Mouse (Mus musculus) CH12.LX (cell line): ENCODE data around the gene Mrpl48. TPM values are rescaled to one million over a fixed set of nuclear protein-coding genes. Genes with fewer than 3 reads are reported as not detected.

ENCODE experiments used
- DNase-seq: peaks from one replicate; pipeline ENCODE4 v3.0.0-alpha.2; 2013; ENCODE audit errors: extremely low read depth
- H3K27ac ChIP-seq: 2 replicates; pipeline ENCODE4 v1.5.1; 2012; ENCODE audit warnings: low read depth, mild to moderate bottlenecking, control low read depth, moderate library complexity; ENCODE audit not compliant: insufficient read depth
- H3K27me3 ChIP-seq: replicated peaks from 2 replicates; pipeline ENCODE3; 2012; ENCODE audit warnings: inconsistent platforms
- H3K36me3 ChIP-seq, 2 experiments: replicated peaks in 1 of 2; 2 replicates each; pipeline versions ENCODE3 to v1.6.1; 2012; ENCODE audit warnings: inconsistent platforms in 1 of 2, low read length in 1 of 2, mild to moderate bottlenecking in 1 of 2, mixed read lengths in 1 of 2, moderate library complexity in 1 of 2; ENCODE audit not compliant: control insufficient read depth in 1 of 2, insufficient read depth in 1 of 2
- H3K4me1 ChIP-seq, 2 experiments: 2 replicates each; pipeline ENCODE4 v1.6.1; 2012; ENCODE audit warnings: inconsistent platforms in 1 of 2, moderate library complexity in 1 of 2; ENCODE audit not compliant: insufficient read depth in 2 of 2, control insufficient read depth in 1 of 2
- H3K4me2 ChIP-seq: 2 replicates; pipeline ENCODE4 v1.6.1; 2012; ENCODE audit warnings: low read depth, mild to moderate bottlenecking, control low read depth; ENCODE audit not compliant: poor library complexity, insufficient read depth, severe bottlenecking
- H3K4me3 ChIP-seq, 3 experiments: fragments of 150-350 bp in 1 of 3; sonication (generic) in 1 of 3; replicated peaks in 1 of 3; 2 replicates each; pipeline versions ENCODE3 to v1.5.1; 2011 to 2012; ENCODE audit warnings: low read depth in 2 of 3, low read length in 2 of 3, mild to moderate bottlenecking in 2 of 3, moderate library complexity in 2 of 3, control low read depth in 1 of 3, improper control_type of control experiment in 1 of 3, inconsistent platforms in 1 of 3, mixed read lengths in 1 of 3; ENCODE audit not compliant: poor library complexity in 1 of 3
- H3K79me2 ChIP-seq: replicated peaks from 2 replicates; pipeline ENCODE4 v1.6.1; 2012; ENCODE audit warnings: mild to moderate bottlenecking, moderate library complexity; ENCODE audit not compliant: control insufficient read depth, poor library complexity, insufficient read depth, severe bottlenecking; ENCODE audit errors: extremely low read depth
- H3K9ac ChIP-seq: 2 replicates; pipeline ENCODE4 v1.6.1; 2012; ENCODE audit warnings: low read depth, mild to moderate bottlenecking, control low read depth, moderate library complexity; ENCODE audit not compliant: insufficient read depth
- H3K9me3 ChIP-seq: replicated peaks from 2 replicates; pipeline ENCODE3; 2012; ENCODE audit warnings: low read length, inconsistent platforms, mixed read lengths
- CHD1 ChIP-seq: IDR thresholded peaks from 2 replicates; pipeline ENCODE4 v1.6.1; 2012; ENCODE audit warnings: low read depth, low read length, improper control_type of control experiment, inconsistent platforms
- CTCF ChIP-seq, 2 experiments: IDR thresholded peaks in 1 of 2; conservative IDR thresholded peaks in 1 of 2; 2 replicates each; pipeline ENCODE4 v1.5.1; 2011 to 2012; ENCODE audit warnings: low read depth in 2 of 2, low read length in 2 of 2, improper control_type of control experiment in 1 of 2, inconsistent platforms in 1 of 2, mild to moderate bottlenecking in 1 of 2, moderate library complexity in 1 of 2
- E2F4 ChIP-seq: IDR thresholded peaks from 2 replicates; pipeline ENCODE4 v1.6.1; 2011; ENCODE audit warnings: low read depth, low read length, improper control_type of control experiment; ENCODE audit not compliant: insufficient replicate concordance
- EP300 ChIP-seq: IDR thresholded peaks from 2 replicates; pipeline ENCODE4 v1.6.1; 2011; ENCODE audit warnings: low read length, improper control_type of control experiment
- ETS1 ChIP-seq: conservative IDR thresholded peaks from 2 replicates; pipeline ENCODE4 v1.6.1; 2012; ENCODE audit warnings: low read depth, mild to moderate bottlenecking, inconsistent platforms, low read length, improper control_type of control experiment, moderate library complexity
- GABPA ChIP-seq: IDR thresholded peaks from 2 replicates; pipeline ENCODE4 v1.6.1; 2012; ENCODE audit warnings: low read depth, low read length, improper control_type of control experiment, inconsistent platforms; ENCODE audit not compliant: insufficient replicate concordance
- JUND ChIP-seq: conservative IDR thresholded peaks from 2 replicates; pipeline ENCODE4 v1.6.1; 2011; ENCODE audit warnings: low read depth, low read length, improper control_type of control experiment
- KAT2A ChIP-seq: IDR thresholded peaks from 2 replicates; pipeline ENCODE4 v1.6.1; 2012; ENCODE audit warnings: low read length, improper control_type of control experiment, inconsistent platforms; ENCODE audit not compliant: insufficient replicate concordance
- MAX ChIP-seq: IDR thresholded peaks from 2 replicates; pipeline ENCODE4 v1.6.1; 2011; ENCODE audit warnings: low read length, improper control_type of control experiment
- MXI1 ChIP-seq: IDR thresholded peaks from 2 replicates; pipeline ENCODE4 v1.6.1; 2011; ENCODE audit warnings: mild to moderate bottlenecking, low read depth, low read length, improper control_type of control experiment
- NELFE ChIP-seq: IDR thresholded peaks from 2 replicates; pipeline ENCODE4 v1.6.1; 2011; ENCODE audit warnings: low read depth, low read length, improper control_type of control experiment
- NRF1 ChIP-seq: IDR thresholded peaks from 2 replicates; pipeline ENCODE4 v1.6.1; 2014; ENCODE audit warnings: low read depth, mild to moderate bottlenecking, inconsistent platforms, low read length, improper control_type of control experiment, moderate library complexity
- POLR2AphosphoS2 ChIP-seq: IDR thresholded peaks from 2 replicates; pipeline ENCODE4 v1.6.1; 2011; ENCODE audit warnings: low read depth, low read length, improper control_type of control experiment
- RAD21 ChIP-seq: IDR thresholded peaks from 2 replicates; pipeline ENCODE4 v1.6.1; 2011; ENCODE audit warnings: low read depth, mild to moderate bottlenecking, low read length, improper control_type of control experiment, moderate library complexity
- SIN3A ChIP-seq: IDR thresholded peaks from 2 replicates; pipeline ENCODE4 v1.6.1; 2012; ENCODE audit warnings: low read length, improper control_type of control experiment, inconsistent platforms
- SMC3 ChIP-seq: IDR thresholded peaks from 2 replicates; pipeline ENCODE4 v1.6.1; 2011; ENCODE audit warnings: low read depth, low read length, improper control_type of control experiment
- UBTF ChIP-seq: IDR thresholded peaks from 2 replicates; pipeline ENCODE4 v1.6.1; 2012; ENCODE audit warnings: low read depth, mild to moderate bottlenecking, inconsistent platforms, low read length, improper control_type of control experiment, moderate library complexity
- USF2 ChIP-seq: conservative IDR thresholded peaks from 2 replicates; pipeline ENCODE4 v1.6.1; 2011; ENCODE audit warnings: low read depth, low read length, improper control_type of control experiment
- ZC3H11A ChIP-seq: IDR thresholded peaks from 2 replicates; pipeline ENCODE4 v1.6.1; 2012; ENCODE audit warnings: low read depth, mild to moderate bottlenecking, inconsistent platforms, low read length, improper control_type of control experiment
- ZKSCAN1 ChIP-seq: IDR thresholded peaks from 2 replicates; pipeline ENCODE4 v1.6.1; 2012; ENCODE audit warnings: low read depth, inconsistent platforms, low read length, improper control_type of control experiment, borderline replicate concordance
- ZNF384 ChIP-seq: IDR thresholded peaks from 2 replicates; pipeline ENCODE4 v1.6.1; 2012; ENCODE audit warnings: low read depth, low read length, improper control_type of control experiment, inconsistent platforms
- dilution Hi-C: fragments of 300-500 bp; cut with MboI; formaldehyde crosslinking; loops from 2 replicates; pipeline ENCODE4 v1.14.3; 2020; ENCODE audit warnings: low sequenced_read_pairs; ENCODE audit not compliant: extremely low pct_unique_long_range_greater_than_20kb, extremely low pct_ligation_motif_present
- in situ Hi-C: fragments of 300-500 bp; cut with MboI; formaldehyde crosslinking; loops from 3 replicates; pipeline ENCODE4 v1.14.3; 2019; ENCODE audit warnings: low sequenced_read_pairs, low pct_ligation_motif_present, low pct_unique_long_range_greater_than_20kb, mixed read lengths
- polyA plus RNA-seq: library from polyadenylated mRNA; unstranded; fragments of >175 nt; gene quantifications from 2 replicates; pipeline ENCODE4 v1.2.1, GENCODE M21; 2012; ENCODE audit warnings: low read depth; ENCODE audit not compliant: insufficient read length
- total RNA-seq, 2 experiments: library from RNA; depleted of rRNA; stranded (reverse); fragments of 300-350 nt in 1 of 2; fragments of >200 nt in 1 of 2; gene quantifications; 2 replicates each; pipeline ENCODE4 v1.2.3; 2012 to 2014

Mrpl48 gene
- total and polyA plus RNA-seq, 3 experiments = 39.1 to 99.4 (median 98.5) TPM

GRCm38 (mm10) chr7:100654441-100654840 lies 46.3 kb upstream of the Mrpl48 start:
- Histone ChIP-seq H3K36me3 (peaks cover 0 to 2% of the 10 kb centered on the region in 2 experiments), H3K27me3 (peaks cover 9% of the 10 kb centered on the region), H3K4me1 (0 out of 4 replicates have a peak, but pooled peaks cover 0 to 11% of the 10 kb centered on the region in 2 experiments), H3K9me3 (no peaks in the 10 kb centered on the region), H3K79me2 (no peaks in the 10 kb centered on the region), H3K4me2 (no peak overlapping the region), H3K9ac (no peak overlapping the region), H3K4me3 (no peak overlapping the region), H3K27ac (no peak overlapping the region)
- dilution Hi-C loops (no loop called here), in situ Hi-C loops (loop anchor here (5.0 kb wide), 1 partner anchor 117 kb away; the partner anchor contains the start of gene Coa4)
- TF ChIP-seq CTCF (conservative IDR thresholded peaks at IDR 0.05 in 1 of 2, IDR thresholded peaks at IDR 0.05 in 1 of 2; ENCODE audit: low read depth in 2 of 2, low read length in 2 of 2) (no peak), USF2 (no peak), KAT2A (no peak), UBTF (no peak), SMC3 (no peak), POLR2AphosphoS2 (no peak), RAD21 (no peak), NELFE (no peak), ZNF384 (no peak), GABPA (no peak), MAX (no peak)
- DNase-seq = no peak

- TF ChIP-seq MXI1 = no peak
- no peak for TF ChIP-seq RAD21
- TF ChIP-seq NRF1 = no peak
- no peak for TF ChIP-seq POLR2AphosphoS2
- no peak for TF ChIP-seq EP300
- no peak for TF ChIP-seq ZKSCAN1
- TF ChIP-seq CTCF (conservative IDR thresholded peaks at IDR 0.05 in 1 of 2, IDR thresholded peaks at IDR 0.05 in 1 of 2; ENCODE audit: low read depth in 2 of 2, low read length in 2 of 2) = no peak
- TF ChIP-seq UBTF = no peak
- no peak for TF ChIP-seq ETS1
- no peak for TF ChIP-seq ZNF384
- no peak for TF ChIP-seq CHD1
- no peak for TF ChIP-seq ZC3H11A
- TF ChIP-seq SIN3A = no peak
- TF ChIP-seq E2F4 = no peak
- TF ChIP-seq JUND = no peak
- TF ChIP-seq, all 38 proteins: peak for 0
- H3K9me3 ChIP-seq = no peaks in the 10 kb centered on the region
- no peak for DNase-seq
- in situ Hi-C loops (loop anchor here (5.0 kb wide), 1 partner anchor 116 kb away; the partner anchor contains the start of gene Coa4), dilution Hi-C loops (no loop called here)
- no peak overlapping the region for H3K9ac ChIP-seq
- H3K79me2 ChIP-seq = no peaks in the 10 kb centered on the region
- H3K36me3 ChIP-seq = peaks cover 0 to 10% of the 10 kb centered on the region in 2 experiments
- H3K27ac ChIP-seq = no peak overlapping the region
- H3K4me1 ChIP-seq = 0 out of 4 replicates have a peak, but pooled peaks cover 0 to 11% of the 10 kb centered on the region in 2 experiments
- H3K4me2 ChIP-seq = no peak overlapping the region
- peaks cover 6% of the 10 kb centered on the region for H3K27me3 ChIP-seq
- H3K4me3 ChIP-seq = no peak overlapping the region
Measured at GRCm38 (mm10) chr7:100653480-100654266, 45.6 kb upstream of the Mrpl48 start.
